Mouse (Mus musculus) kidney, postnatal 4 days (tissue): ENCODE results near the gene Rpa1.
A peak's percentile ranks its signal among the peaks of the same experiment; 100 is the strongest.

Experiments
- DNase-seq, 2 experiments: peaks; one replicate each; pipeline ENCODE4 v3.0.0; 2021; ENCODE audit warnings: mixed read lengths in 2 of 2

Rpa1 gene

DNA sequence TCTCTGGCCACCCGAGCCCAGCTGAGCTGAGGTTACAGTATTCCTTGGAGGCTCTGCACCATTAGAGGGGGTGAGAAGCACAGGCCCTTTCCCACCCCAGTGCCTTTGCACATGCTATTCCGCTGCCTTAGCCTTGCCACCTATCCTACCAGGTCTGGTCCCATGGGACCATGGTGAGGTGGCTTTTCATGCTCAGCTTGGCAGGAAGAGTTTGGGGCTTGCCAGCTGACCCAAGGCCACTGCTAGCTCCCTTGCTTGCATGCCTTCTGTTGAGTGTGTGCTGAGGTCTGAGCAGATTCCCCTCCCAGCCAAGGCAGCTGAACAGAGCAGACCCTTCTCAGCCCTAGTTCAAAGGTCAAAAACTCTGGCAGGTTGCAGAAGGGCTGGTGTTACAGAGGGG is 87.1 kb downstream of the Rpa1 start:
- no peak for DNase-seq

DNA sequence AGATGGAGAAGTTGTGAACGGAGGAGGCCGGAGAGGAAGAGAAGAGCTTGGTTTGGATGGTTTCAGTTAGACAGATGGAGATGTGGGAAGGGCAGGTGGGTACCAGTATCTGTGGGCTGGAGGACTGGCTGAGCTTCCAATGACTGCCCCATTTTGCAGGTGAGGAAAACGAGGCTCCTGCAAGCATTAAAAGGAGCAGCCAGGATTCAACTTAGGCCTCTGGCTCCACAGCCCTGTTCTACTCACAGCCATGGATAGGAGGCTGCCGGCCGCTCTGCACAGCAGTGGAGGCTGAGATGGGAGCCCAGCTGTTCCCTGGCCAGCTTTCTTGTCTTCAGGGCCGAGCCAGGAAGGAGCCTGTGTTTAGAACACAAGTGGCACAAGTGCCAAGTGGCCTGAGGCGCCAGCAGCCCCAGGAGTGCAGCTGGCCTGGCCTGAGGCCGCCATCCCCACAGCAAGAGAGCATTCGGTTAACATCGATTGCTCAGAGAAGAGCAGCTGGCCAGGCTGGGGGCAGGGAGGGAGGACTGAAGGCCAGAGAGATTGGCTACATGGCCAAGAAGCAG is 88.0 kb downstream of the Rpa1 start:
- peak in 1 of 2 experiments; percentile 43 for DNase-seq

DNA sequence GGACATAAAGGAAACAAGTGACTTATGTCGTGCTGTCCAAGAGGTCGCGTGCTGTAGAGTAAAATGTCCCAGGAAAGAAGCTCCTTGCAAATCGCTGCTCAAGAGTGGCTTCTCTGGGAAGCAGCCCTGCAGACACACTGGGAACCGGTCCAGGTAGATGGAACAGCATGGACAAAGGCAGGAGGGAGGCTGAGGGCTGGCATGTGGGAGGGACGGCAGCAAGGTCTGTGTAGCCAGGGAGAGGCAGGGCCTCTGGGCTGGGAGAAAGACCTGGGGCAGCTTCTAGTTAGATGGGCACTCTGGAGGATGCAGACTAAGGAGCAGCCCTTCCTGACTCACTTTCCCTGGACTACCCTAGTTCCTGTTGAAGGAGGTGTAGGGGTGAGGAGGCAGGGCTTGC is 88.7 kb downstream of the Rpa1 start:
- no peak for DNase-seq

DNA sequence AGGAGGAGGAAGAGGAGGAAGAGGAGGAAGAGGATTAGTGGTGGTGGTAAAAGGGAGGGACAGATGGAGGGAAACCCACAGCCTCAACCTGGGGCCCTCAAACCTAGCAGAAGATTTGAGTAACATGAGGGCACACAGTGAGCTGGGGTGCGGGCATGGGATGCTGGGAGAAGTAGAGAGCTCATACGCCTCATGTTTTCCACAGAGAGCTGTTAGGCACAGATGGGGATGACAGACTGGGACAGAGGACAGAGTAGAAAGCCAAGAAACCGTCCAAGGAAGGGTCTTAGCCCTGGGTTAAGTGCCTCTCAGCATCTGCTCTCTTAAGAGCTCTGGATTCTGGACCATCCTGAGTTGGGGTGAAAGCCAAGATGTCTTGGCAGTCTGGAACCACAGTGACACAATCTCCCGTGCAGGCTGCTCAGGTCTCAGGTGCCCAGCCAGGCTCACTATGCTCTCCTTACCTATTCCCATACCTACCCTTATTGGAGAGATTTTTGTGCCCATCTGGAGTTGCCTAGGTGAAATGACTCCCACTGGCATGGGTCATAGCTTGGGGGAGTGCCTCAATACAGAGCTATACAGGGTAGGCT is 91.0 kb downstream of the Rpa1 start:
- no peak for DNase-seq

DNA sequence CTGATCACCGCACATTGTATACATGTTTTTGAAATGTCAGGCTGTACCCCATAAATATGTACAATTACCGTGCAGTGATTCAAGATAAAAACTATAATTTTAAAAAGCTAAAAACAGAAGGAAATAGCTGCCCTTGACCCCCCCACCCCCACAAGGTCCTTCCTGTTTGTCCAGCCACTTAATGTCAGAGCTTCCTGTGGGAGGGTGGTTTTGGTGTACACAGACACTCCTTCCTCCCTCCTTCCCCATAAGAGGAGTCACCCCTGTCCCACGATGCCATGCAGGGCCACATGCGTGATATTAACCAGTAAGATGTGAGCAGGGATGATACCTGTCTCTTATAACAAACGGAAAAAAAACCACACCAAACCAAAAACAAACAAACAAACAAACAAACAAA is 92.8 kb downstream of the Rpa1 start:
- peak; percentile 42 to 62 for DNase-seq

DNA sequence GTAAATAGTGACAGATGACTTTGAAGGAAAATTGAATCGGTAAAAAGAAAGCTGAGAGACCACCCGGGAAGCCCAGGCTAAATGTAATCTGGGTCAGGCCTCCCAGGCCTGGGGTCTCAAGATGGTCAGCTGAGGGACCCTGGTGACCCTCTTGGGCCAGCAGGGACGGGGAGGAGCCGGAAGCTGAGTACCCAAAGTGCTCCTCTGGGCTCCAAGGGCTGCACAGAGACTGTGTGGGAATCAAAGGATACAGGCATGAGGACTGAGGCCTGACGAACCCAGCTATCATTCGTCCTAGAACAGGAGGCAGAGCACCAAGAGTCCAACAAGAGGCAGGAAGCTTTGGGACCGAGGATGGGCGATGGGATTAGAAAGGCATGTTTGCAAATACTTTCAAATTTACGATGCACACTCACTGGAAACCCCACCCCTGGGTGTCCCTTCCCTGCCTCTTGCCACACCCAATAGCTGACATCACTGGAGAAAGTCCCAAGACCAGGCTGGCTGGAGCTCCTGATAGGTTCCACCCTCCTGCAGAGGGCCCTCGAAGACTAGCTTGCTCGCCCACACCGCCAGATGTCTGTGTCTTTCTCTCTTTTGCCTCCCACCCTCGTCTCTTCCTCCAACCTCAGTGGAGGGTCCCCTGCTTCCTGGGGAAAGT is 93.7 kb downstream of the Rpa1 start:
- DNase-seq, result peak; percentile 52 to 73

DNA sequence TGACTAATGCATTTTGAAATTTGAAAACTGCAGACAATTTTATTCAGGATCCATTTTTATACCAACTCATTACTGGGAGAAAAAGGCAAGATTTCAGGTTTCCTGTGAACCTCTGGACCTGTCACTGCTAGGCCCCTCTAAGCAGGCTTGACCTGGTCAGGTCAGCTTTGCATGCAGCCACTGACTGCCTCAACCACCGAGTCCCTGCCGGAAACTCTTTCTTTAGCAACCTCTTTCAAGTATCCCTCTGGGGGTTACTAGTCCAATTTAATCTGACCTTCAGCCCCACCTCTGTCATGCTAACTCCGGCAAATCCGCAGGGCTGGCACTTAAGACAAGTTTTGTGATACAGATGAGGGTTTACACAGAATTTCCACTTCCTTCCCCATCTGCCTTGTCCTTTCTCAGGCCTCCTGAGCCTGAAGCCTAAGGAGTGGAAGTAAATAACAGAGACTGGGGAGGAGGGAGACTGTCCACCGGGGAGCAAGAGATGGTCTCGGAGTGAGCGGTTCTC is 96.5 kb downstream of the Rpa1 start:
- DNase-seq, result no peak

DNA sequence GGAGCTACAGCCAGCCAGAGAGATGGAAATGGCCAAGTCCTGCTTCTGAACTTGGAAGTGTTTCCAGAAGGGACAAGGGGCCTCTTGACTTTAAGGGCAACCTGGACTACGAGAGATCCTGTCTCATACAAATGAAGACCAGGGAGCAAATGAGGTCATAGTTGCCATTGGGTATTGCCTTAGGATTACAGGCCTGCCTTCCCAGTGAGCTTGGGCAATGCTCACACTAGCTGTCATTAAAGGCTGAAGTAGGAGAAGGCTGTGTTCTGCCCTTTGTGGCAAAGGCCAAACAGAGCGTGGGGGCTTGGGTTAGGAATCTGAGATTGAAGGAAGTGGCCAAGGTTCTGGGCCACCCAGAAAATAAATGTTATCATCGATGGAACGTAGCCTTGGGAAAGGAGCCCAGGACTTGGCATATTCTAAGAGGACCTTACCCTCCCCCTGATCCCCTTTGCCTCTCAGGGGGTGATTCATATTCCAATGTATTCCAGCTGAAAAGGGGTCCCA is 97.1 kb downstream of the Rpa1 start:
- DNase-seq, result no peak

DNA sequence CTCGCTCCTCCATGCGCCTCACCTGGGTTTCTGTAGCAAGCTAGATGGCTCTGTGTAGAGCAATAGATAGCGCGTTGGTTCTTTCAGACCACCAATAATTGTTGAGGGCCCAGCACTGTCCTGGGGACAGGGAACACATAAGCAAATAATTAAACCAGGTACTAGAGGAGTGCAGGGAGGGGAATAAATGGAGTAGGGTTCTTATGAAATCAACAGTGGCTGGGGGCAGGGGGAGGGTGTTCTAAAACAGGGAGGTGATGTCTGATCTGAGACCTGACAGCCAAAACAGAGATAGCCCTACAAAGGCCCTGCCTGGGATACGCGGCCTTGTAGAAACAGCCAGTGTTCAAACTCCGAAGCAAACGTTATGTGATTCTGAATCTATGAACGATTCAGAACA is 98.5 kb downstream of the Rpa1 start:
- DNase-seq, result no peak
